Mouse (Mus musculus): ENCODE data around the gene Daam2. TPM values are rescaled to one million over a fixed set of nuclear protein-coding genes. Genes with fewer than 3 reads are reported as not detected.

Daam2 gene
- total RNA-seq (2014; fragmentation: Nextera tagmentation) = not detected in 2 replicates
- not detected in 2 replicates for total RNA-seq (2017)

- ATAC-seq (replicated peaks; ENCODE audit: low FRiP score, low TSS enrichment, poor library complexity, severe bottlenecking) = no peak
Measured at GRCm38 (mm10) chr17:49563830-49564470, at the start of gene Daam2. Daam2 (minus strand) TSS chr17:49564343.

DNA sequence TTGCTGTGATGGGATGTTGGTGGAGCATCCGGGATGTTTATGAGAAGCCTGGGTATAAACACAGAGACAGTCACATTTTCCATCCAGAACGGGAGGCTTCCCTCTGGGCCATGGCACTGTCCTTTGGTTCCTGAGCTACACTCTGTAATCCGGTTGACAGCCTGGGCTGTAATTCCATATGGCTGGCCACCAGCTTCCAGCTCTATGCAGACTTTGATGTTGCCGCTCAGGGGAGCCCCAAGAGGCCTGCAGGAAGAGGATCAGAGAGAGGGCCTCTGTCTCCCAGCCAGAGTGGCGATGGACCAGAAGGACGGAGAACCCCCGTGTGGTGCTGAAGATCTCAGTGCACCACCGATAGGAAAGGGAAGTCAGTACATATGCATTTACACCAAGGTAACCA is 46.2 kb upstream of the Daam2 start:
- ATAC-seq (replicated peaks; ENCODE audit: low FRiP score, low TSS enrichment, poor library complexity, severe bottlenecking) = no peak

GRCm38 (mm10) chr17:49607351-49608027 is 43.3 kb upstream of the Daam2 start:
- ATAC-seq (replicated peaks; ENCODE audit: low FRiP score, low TSS enrichment, poor library complexity, severe bottlenecking) = no peak

DNA sequence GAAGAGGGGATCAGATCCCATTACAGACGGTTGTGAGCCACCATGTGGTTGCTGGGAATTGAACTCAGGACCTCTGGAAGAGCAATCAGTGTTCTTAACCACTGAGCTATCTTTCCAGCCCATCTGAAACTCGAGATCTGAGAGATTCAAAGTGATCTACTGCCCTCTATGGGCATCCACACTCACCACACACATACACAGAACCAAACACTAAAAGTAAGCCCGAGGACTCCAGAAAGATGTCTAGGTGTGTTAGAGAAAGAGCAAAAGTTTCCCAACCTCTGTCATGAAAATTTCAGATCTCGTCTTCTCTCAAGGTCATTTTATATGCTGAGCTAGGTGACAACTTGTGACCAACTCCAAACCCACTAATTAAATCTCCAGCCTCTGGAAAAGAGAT is 41.3 kb upstream of the Daam2 start:
- ATAC-seq (replicated peaks; ENCODE audit: low FRiP score, low TSS enrichment, poor library complexity, severe bottlenecking) = no peak

DNA sequence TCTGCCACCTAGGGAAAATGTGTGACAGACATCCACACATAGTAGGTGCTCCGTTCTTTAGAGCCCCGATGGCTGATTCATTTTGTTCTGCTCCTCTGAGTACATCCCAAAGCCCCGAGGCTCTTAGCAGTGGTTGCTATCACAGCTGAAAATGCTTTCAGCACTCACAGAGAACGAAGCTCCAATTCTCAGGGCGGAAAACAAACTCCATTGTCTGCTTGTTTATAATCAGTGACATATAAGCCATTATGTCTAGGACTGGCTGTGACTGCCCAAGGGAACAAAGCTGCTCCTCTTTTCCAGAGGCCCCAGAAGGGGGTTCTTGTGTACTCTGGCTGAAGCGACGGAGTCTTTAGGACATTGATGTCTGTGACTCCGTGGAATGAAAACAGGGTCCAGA is 25.9 kb upstream of the Daam2 start:
- ATAC-seq (replicated peaks; ENCODE audit: low FRiP score, low TSS enrichment, poor library complexity, severe bottlenecking) = no peak

GRCm38 (mm10) chr17:49582471-49582870 is 18.3 kb upstream of the Daam2 start:
- no peak for ATAC-seq (replicated peaks; ENCODE audit: low FRiP score, low TSS enrichment, poor library complexity, severe bottlenecking)

DNA sequence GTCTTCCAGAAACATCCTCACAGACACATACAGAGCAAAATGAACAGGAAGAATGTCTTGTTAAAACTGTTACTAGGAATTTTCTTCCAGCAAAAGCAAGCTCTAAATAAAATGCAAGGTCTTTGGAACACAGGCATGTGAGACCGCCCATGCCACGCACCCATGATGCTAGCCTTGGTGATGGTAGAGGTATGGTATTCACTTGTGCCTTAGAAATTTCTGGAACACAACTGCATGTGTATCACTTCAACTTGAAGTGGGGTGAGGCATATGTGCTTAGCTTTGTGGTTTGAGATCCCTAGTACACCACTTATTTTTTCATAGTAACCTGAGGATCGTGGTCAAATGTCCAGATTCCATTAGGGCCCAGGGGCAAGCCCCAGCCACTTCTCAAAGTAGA is 13.2 kb upstream of the Daam2 start:
- no peak for ATAC-seq (replicated peaks; ENCODE audit: low FRiP score, low TSS enrichment, poor library complexity, severe bottlenecking)

- no peak for ATAC-seq (replicated peaks; ENCODE audit: low FRiP score, low TSS enrichment, poor library complexity, severe bottlenecking)
Measured at GRCm38 (mm10) chr17:49568717-49569116, 4.6 kb upstream of the Daam2 start.

DNA sequence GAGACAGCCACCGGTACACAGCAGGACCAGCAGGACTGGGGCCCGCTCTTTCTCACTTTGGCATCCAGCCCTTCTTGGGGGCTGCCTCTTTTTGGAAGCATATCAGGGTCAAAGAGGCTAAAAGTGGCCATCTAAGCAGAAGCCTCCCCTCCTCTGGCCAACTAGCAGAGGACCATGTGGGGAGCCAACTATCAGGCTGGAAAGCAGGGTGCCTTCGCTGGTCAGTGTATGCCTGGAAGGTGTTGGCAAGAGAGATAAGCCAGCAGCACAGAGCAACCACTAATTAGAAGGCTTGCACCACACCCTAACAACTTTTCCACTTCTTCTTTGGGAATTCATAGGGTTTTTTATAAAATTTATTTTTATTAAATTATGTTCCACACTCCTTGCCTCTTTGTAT is 346 bp upstream of the Daam2 start:
- ATAC-seq (replicated peaks; ENCODE audit: low FRiP score, low TSS enrichment, poor library complexity, severe bottlenecking) = no peak

GRCm38 (mm10) chr17:49563416-49563780 is 745 bp downstream of the Daam2 start:
- ATAC-seq (replicated peaks; ENCODE audit: low FRiP score, low TSS enrichment, poor library complexity, severe bottlenecking) = no peak

DNA sequence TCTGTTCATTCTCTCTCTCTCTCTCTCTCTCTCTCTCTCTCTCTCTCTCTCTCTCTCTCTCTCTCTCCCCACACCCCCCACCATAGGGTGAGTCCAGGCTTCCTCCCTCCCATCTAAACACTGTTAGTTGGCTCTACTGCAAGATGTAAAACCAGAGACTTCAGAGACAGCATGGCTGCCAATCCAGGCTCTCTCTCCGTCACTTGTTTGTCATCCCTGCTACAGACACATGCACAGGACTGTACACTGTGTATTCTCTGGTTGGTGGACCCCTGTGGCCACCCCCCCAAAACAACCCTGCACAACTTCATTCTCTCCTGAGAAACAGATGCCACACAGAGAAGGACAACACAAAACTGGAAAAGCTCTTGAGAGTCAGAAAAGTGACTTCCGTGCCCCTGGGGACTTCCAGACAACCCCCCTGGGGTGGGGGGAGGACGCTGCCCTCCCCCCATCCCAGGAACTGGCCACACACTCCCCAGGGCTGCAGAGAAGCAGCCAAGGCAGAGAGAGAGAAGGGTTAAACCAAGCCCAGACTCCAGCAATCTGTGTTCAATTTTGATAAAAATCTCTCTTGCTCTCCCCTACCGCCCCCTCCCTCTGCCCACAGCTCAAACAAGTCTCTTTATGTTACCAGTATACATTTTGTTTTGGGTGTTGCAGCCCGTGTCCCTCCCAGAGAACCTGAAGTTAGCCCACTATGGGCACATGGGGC is 1.3 kb downstream of the Daam2 start:
- no peak for ATAC-seq (replicated peaks; ENCODE audit: low FRiP score, low TSS enrichment, poor library complexity, severe bottlenecking)

DNA sequence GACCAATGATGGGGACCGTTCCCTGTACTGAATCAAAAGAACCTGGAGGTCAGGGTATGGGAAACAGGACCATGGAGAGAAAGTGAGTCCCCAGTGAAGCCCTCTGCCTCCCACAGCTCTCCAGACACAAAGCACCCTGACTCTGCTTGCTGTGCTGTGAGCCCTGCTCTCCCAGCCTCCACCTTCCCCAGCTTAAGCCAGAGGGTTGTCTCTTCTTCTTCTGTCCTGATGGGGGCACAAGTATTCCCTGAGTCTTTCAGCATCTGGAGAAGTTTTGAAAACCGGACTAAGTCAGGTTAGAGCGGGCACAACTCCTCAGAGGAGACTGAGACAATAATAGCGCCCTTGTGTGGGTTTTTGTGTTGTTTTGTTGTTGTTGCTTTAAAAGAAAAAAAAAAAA is 2.2 kb downstream of the Daam2 start:
- ATAC-seq (replicated peaks; ENCODE audit: low FRiP score, low TSS enrichment, poor library complexity, severe bottlenecking) = no peak

DNA sequence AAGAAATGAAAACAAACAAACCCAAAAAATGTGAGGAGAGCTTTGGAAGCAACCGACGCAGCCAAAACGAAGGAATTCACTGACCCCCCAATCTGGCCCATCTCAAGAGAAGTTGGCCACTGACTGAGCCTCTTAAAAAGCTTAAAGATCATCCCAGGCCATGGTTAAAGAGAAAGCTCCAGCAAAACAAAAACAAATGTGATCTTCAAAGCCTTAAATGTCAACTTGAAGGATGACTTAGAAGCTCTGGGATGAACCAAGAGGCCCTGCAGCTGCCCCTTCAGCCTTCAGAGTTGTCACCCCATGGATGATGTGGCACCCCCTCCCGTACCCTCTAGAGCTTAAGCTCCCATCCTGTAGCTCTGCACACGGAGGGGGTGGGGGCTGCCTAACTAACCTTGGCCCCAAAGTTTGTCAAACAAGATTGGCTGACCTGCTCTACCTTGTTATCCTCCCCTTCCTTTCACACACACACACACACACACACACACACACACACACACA is 4.3 kb downstream of the Daam2 start:
- no peak for ATAC-seq (replicated peaks; ENCODE audit: low FRiP score, low TSS enrichment, poor library complexity, severe bottlenecking)

DNA sequence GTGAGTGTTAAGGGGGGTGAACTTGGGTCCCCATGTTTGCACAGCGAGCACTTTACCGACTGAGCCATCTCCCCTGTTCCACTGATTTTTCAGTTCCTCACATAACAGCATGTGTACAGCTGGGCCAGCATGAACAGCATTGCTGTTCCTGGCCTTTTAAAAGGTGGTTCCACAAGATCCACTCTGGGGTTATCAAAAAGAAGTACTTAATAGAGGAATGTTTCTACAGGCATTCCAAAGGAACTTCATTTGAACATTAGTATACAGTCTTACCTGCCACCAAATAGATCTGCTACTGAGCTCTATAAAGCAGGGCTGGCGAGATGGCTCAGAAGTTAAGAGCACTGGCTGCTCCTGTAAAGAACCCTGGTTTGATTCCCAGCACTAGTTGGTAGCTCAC is 8.0 kb downstream of the Daam2 start:
- no peak for ATAC-seq (replicated peaks; ENCODE audit: low FRiP score, low TSS enrichment, poor library complexity, severe bottlenecking)

GRCm38 (mm10) chr17:49551991-49552390 is 12.2 kb downstream of the Daam2 start:
- no peak for ATAC-seq (replicated peaks; ENCODE audit: low FRiP score, low TSS enrichment, poor library complexity, severe bottlenecking)

- no peak for ATAC-seq (replicated peaks; ENCODE audit: low FRiP score, low TSS enrichment, poor library complexity, severe bottlenecking)
Measured at GRCm38 (mm10) chr17:49551465-49551864, 12.7 kb downstream of the Daam2 start.

DNA sequence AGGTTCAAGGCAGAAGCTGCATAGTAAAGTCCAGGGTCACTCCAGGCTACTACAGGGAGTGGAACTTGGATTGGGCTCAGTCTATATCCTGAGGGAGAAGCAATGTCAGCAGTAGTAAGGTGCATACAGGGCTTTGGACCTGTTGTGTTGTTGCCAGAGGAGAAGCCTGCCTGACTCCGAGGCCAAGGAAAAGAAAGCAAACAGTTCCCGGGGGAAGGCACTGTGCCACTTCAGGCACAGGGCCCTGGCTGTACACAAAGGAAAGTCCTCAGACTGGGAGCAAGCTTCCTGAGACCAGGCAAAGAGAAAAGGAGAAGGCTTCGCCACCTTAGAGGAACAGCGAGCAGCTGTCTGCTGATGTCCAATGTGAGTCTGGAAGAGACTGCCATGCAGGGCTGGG is 18.1 kb downstream of the Daam2 start:
- ATAC-seq (replicated peaks; ENCODE audit: low FRiP score, low TSS enrichment, poor library complexity, severe bottlenecking) = no peak

DNA sequence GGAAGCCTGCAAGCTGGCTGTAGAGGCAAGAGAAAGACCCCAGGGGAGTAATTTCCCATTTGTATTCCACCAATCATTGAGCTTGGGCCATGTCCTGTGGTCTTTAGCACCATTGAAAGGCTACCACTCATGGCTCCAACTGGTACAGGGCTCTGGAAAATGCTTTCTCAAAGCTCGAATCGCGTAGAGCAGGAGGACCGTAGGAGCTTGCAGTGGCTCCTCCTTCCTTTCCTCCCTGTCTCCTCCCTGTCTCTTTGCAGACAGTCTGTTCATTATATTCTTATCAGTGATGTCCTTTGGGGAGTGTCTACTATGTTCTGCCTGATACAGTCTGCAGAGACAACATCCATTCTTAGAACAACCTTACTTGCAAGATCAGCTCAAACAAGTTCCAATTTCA is 18.7 kb downstream of the Daam2 start:
- ATAC-seq (replicated peaks; ENCODE audit: low FRiP score, low TSS enrichment, poor library complexity, severe bottlenecking) = no peak

DNA sequence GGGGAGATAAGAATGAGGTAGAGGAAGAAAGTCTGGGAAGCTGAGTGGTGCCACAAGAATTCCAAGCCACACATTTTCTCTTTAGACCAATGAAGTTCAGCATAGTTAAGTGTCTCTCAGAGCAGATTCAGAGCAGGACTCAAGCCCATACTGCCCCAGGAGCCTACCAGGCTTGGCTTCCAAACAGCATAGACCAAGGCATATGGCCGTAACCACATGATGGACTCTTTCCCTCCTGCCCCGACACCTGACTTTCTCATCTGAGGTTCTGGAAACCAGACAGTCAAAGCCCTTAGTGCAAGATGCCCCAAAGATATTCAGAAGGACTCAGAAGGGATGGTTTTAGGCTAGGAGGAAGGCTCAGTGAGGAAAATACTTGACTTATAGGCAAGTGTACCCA is 19.6 kb downstream of the Daam2 start:
- ATAC-seq (replicated peaks; ENCODE audit: low FRiP score, low TSS enrichment, poor library complexity, severe bottlenecking) = no peak

- no peak for ATAC-seq (replicated peaks; ENCODE audit: low FRiP score, low TSS enrichment, poor library complexity, severe bottlenecking)
Measured at GRCm38 (mm10) chr17:49540706-49541105, 23.4 kb downstream of the Daam2 start.

- no peak for ATAC-seq (replicated peaks; ENCODE audit: low FRiP score, low TSS enrichment, poor library complexity, severe bottlenecking)
Measured at GRCm38 (mm10) chr17:49539204-49539603, 24.9 kb downstream of the Daam2 start.
